Mouse (Mus musculus): ENCODE measurements around the gene Nyx. TPM values are rescaled to one million over a fixed set of nuclear protein-coding genes. Genes with fewer than 3 reads are reported as not detected.

Gene Nyx
- total and polyA plus RNA-seq, 3 experiments, result 0.11 to 0.31 TPM; not detected in 1

DNA sequence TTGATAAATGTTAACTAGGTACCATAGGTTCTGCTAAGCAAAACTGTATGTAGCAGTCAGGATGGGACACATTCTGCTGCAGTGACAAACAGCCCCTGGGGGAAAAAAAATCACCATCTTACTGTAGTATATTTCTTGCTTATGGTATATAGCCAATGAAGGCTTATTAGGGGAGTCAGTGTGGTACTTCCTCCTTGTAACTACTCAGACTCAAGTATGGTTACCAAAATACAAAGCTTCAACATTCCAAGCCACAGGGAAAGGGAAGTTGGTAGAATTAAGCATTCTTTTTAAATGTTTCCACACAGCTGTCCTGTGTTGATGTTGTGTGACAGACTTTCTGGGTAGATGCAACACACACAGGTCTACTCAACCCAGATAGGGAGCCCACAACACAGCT lies 27.0 kb downstream of the Nyx start:
- no peak for TF ChIP-seq ETS1 (IDR thresholded peaks at IDR 0.05; ENCODE audit: low read depth, low read length)
- no peak for TF ChIP-seq CHD1 (IDR thresholded peaks at IDR 0.05; ENCODE audit: low read depth, low read length)
- TF ChIP-seq ELF1 (IDR thresholded peaks at IDR 0.05; ENCODE audit: low read depth, low read length), result no peak
- TF ChIP-seq POLR2A (IDR thresholded peaks at IDR 0.05; ENCODE audit: control insufficient read depth in 1 of 2, insufficient read depth in 1 of 2, low read depth in 1 of 2, low read length in 2 of 2, poor library complexity in 1 of 2), result no peak
- TF ChIP-seq JUND (IDR thresholded peaks at IDR 0.05; ENCODE audit: low read depth, low read length), result no peak
- TF ChIP-seq NELFE (IDR thresholded peaks at IDR 0.05; ENCODE audit: low read depth, low read length), result no peak
- no peak for TF ChIP-seq TCF12 (IDR thresholded peaks at IDR 0.05; ENCODE audit: low read depth, low read length)
- no peak for TF ChIP-seq GABPA (IDR thresholded peaks at IDR 0.05; ENCODE audit: low read depth, low read length)
- no peak for TF ChIP-seq MEF2A (IDR thresholded peaks at IDR 0.05; ENCODE audit: extremely low read depth, insufficient replicate concordance, low read depth, low read length, poor library complexity, severe bottlenecking)
- no peak for TF ChIP-seq SIN3A (IDR thresholded peaks at IDR 0.05; ENCODE audit: low read length)
- TF ChIP-seq USF1 (IDR thresholded peaks at IDR 0.05; ENCODE audit: low read depth, low read length), result no peak
- no peak for TF ChIP-seq MYC (IDR thresholded peaks at IDR 0.05; ENCODE audit: low read depth, low read length)
- TF ChIP-seq RCOR1 (IDR thresholded peaks at IDR 0.05; ENCODE audit: low read depth, low read length), result no peak
- no peak for TF ChIP-seq ZC3H11A (IDR thresholded peaks at IDR 0.05; ENCODE audit: low read depth, low read length)
- no peak for TF ChIP-seq HCFC1 (IDR thresholded peaks at IDR 0.05; ENCODE audit: low read depth, low read length)
- TF ChIP-seq E2F4 (IDR thresholded peaks at IDR 0.05; ENCODE audit: borderline replicate concordance, low read depth, low read length), result no peak
- no peak for TF ChIP-seq ZNF384 (IDR thresholded peaks at IDR 0.05; ENCODE audit: low read depth, low read length)
- TF ChIP-seq UBTF (IDR thresholded peaks at IDR 0.05; ENCODE audit: borderline replicate concordance, insufficient read depth, low read depth, low read length), result no peak
- no peak for TF ChIP-seq TAL1 (IDR thresholded peaks at IDR 0.05; ENCODE audit: low read length)
- Histone ChIP-seq H3K79me2 (ENCODE audit: control insufficient read depth, insufficient read depth, low read length, poor library complexity) (no peaks in the 10 kb centered on the region), H3K36me3 (ENCODE audit: control insufficient read depth in 1 of 2, insufficient read depth in 2 of 2, low read length in 2 of 2) (peaks cover 0 to 30% of the 10 kb centered on the region in 2 experiments; a peak in 2 of 4 replicates), H3K27ac (ENCODE audit: control insufficient read depth, low read depth, low read length) (no peak overlapping the region), H3K9me3 (replicated peaks; ENCODE audit: insufficient read depth, low read length) (no peaks in the 10 kb centered on the region), H3K4me3 (ENCODE audit: control insufficient read depth in 1 of 2, insufficient read depth in 1 of 2, low read depth in 2 of 2, low read length in 2 of 2) (no peak overlapping the region), H3K4me1 (ENCODE audit: control insufficient read depth in 1 of 2, insufficient read depth in 2 of 2, low read length in 2 of 2) (peaks cover 26 to 40% of the 10 kb centered on the region in 2 experiments), H3K27me3 (ENCODE audit: control insufficient read depth in 1 of 2, insufficient read depth in 2 of 2, low read length in 2 of 2) (no peaks in the 10 kb centered on the region), H3K9ac (ENCODE audit: control insufficient read depth, low read depth, low read length, poor library complexity, severe bottlenecking) (no peak overlapping the region)
- peak; percentile 38 for DNase-seq (ENCODE audit: low read depth, low spot score)

DNA sequence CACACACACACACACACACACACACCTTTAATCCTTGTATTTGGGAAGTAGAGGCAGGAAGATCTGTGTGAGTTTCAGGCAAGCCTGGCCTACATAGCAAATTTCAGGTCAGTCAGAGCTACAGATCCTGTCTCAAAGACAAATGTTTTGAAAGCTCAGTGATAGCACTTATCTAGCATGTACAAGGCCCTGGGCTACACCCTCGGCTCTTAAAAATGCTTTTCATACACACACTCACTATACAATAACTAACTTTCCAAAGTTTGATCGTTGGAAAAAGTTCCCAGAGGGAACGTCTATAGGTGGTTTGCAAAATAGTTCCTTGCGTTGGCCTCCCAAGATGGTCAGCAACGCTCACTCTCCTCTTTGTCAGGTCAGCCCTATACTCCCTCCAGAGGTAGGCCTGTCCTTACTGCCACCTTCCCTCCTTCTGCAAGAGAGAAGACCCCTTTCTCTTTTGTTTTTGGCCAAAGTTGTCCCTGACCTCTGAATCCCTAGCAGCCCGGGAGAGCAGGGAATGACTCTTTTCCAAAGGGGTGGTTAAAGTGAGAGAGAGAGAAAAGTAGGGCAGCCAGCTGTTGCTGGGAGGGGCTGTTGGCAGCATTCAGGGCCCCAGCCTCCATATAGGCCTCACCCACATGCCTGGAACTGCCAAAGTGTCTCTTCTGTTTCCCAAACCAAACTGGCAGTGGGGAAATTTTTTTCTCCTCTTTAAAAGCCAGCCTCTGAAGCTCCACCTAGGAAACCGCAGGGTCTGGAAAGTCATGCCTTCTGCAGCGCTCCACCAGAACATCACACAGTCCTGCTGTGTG lies 29.2 kb downstream of the Nyx start:
- H3K9me3 ChIP-seq (replicated peaks; ENCODE audit: insufficient read depth, low read length), result no peaks in the 10 kb centered on the region
- H3K27me3 ChIP-seq (ENCODE audit: control insufficient read depth in 1 of 2, insufficient read depth in 2 of 2, low read length in 2 of 2), result no peaks in the 10 kb centered on the region
- peak overlapping the region; percentile 40 for H3K27ac ChIP-seq (ENCODE audit: control insufficient read depth, low read depth, low read length)
- peak overlapping the region; percentile 7 for H3K9ac ChIP-seq (ENCODE audit: control insufficient read depth, low read depth, low read length, poor library complexity, severe bottlenecking)
- no peaks in the 10 kb centered on the region for H3K79me2 ChIP-seq (ENCODE audit: control insufficient read depth, insufficient read depth, low read length, poor library complexity)
- peak; percentile 72 for DNase-seq (ENCODE audit: low read depth, low spot score)
- H3K36me3 ChIP-seq (ENCODE audit: control insufficient read depth in 1 of 2, insufficient read depth in 2 of 2, low read length in 2 of 2), result peaks cover 0 to 26% of the 10 kb centered on the region in 2 experiments; a peak in 2 of 4 replicates
- H3K4me1 ChIP-seq (ENCODE audit: control insufficient read depth in 1 of 2, insufficient read depth in 2 of 2, low read length in 2 of 2), result peaks cover 28 to 35% of the 10 kb centered on the region in 2 experiments
- no peak overlapping the region; a peak in 1 of 4 replicates for H3K4me3 ChIP-seq (ENCODE audit: control insufficient read depth in 1 of 2, insufficient read depth in 1 of 2, low read depth in 2 of 2, low read length in 2 of 2)
- TF ChIP-seq CHD1 (IDR thresholded peaks at IDR 0.05; ENCODE audit: low read depth, low read length), result no peak
- TF ChIP-seq MYB (IDR thresholded peaks at IDR 0.05; ENCODE audit: low read depth, low read length), result no peak
- TF ChIP-seq GABPA (IDR thresholded peaks at IDR 0.05; ENCODE audit: low read depth, low read length), result no peak
- TF ChIP-seq POLR2A (IDR thresholded peaks at IDR 0.05; ENCODE audit: control insufficient read depth in 1 of 2, insufficient read depth in 1 of 2, low read depth in 1 of 2, low read length in 2 of 2, poor library complexity in 1 of 2), result no peak
- no peak; the same call in 1 of the 2 replicates for TF ChIP-seq ZNF384 (IDR thresholded peaks at IDR 0.05; ENCODE audit: low read depth, low read length)
- TF ChIP-seq MXI1 (IDR thresholded peaks at IDR 0.05; ENCODE audit: low read depth, low read length), result 0 out of 2 replicates have a peak, but pooled peaks have one; percentile 39
- no peak for TF ChIP-seq MYC (IDR thresholded peaks at IDR 0.05; ENCODE audit: low read depth, low read length)
- TF ChIP-seq TBP (IDR thresholded peaks at IDR 0.05; ENCODE audit: low read depth, low read length), result no peak
- no peak for TF ChIP-seq USF1 (IDR thresholded peaks at IDR 0.05; ENCODE audit: low read depth, low read length)
- 0 out of 2 replicates have a peak, but pooled peaks have one; percentile 28 for TF ChIP-seq MAZ (IDR thresholded peaks at IDR 0.05; ENCODE audit: low read depth, low read length)
- no peak for TF ChIP-seq CHD2 (IDR thresholded peaks at IDR 0.05; ENCODE audit: low read length)
- TF ChIP-seq TCF12 (IDR thresholded peaks at IDR 0.05; ENCODE audit: low read depth, low read length), result peak; percentile 86
- TF ChIP-seq ELF1 (IDR thresholded peaks at IDR 0.05; ENCODE audit: low read depth, low read length), result no peak
- 0 out of 2 replicates have a peak, but pooled peaks have one; percentile 5 for TF ChIP-seq HCFC1 (IDR thresholded peaks at IDR 0.05; ENCODE audit: low read depth, low read length)
- no peak for TF ChIP-seq BHLHE40 (IDR thresholded peaks at IDR 0.05; ENCODE audit: borderline replicate concordance, low read depth, low read length)
- no peak for TF ChIP-seq RAD21 (IDR thresholded peaks at IDR 0.05; ENCODE audit: low read depth, low read length)
- 0 out of 2 replicates have a peak, but pooled peaks have one; percentile 28 for TF ChIP-seq MAFK (IDR thresholded peaks at IDR 0.05; ENCODE audit: borderline replicate concordance, low read depth, low read length)
- TF ChIP-seq SIN3A (IDR thresholded peaks at IDR 0.05; ENCODE audit: low read length), result peak; percentile 52
- peak; percentile 87 for TF ChIP-seq GATA1 (IDR thresholded peaks at IDR 0.05; ENCODE audit: low read depth, low read length)
